20 mouse cellular contexts compared by ENCODE assay signal in the genomic region with DNA sequence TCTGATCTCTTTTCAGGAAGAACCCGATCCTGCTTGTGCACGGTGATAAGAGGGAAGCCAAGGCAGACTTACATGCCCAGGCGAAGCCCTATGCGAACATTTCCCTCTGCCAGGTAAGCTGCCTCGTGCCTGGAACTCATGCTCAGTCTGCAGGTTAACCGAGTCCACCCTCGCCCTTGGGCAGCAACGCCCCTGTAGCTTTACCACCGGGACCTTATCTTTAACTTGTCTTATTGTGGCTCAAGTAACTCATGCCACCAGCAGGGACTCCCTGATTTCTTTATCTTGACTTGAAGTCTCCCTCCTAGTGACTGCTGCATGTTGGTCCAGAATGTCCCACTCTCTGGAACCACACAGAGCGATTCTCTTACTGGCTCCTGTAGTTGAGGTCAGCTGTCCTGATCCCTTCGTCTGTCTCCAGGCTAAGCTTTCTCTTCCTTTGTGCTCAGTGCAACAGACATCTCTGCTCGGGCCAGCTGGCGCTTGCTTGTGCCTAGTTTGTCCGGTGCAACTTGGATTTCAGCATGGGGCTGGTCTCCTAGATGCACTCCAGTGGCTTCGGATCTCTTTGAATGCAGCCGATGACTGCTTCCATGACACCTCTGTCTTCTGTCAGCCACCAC. TPM values are rescaled to one million over a fixed set of nuclear protein-coding genes. Genes with fewer than 3 reads are reported as not detected.
DNase-seq lines count a peak whose midpoint lies in the region; ATAC-seq and TF ChIP-seq lines count a peak whose summit lies in the region.
"Had no signal": no experiment of that assay in that cellular context is flagged by ENCODE, and none has a peak within 500 bp of the region (broad histone marks: within the 10 kb centered on the region; RNA-seq: fewer than 3 reads in every experiment).

No protein-coding gene starts in this region.

- no peak overlapping the region for H3K27ac ChIP-seq in hindbrain, embryonic 16.5 days (ENCODE audit: low read depth, low read length)
- no peak overlapping the region; the same call in 1 of the 2 replicates for H3K27ac ChIP-seq in hindbrain, embryonic 10.5 days
- H3K27ac ChIP-seq in liver, embryonic 13.5 days = no peak overlapping the region
- no peak overlapping the region for H3K27ac ChIP-seq in liver, postnatal 0 days (ENCODE audit: low read depth)
- no peak overlapping the region for H3K27ac ChIP-seq in embryonic facial prominence, embryonic 10.5 days (replicated peaks)
- H3K27ac ChIP-seq: embryonic facial prominence, embryonic 15.5 days; heart, adult 2 months; hindbrain, embryonic 13.5 days had no signal

- no peak for TF ChIP-seq CTCF in liver, postnatal 0 days (IDR thresholded peaks at IDR 0.05; ENCODE audit: low read depth)

- H3K36me3 ChIP-seq in hindbrain, embryonic 16.5 days (ENCODE audit: control insufficient read depth, insufficient read depth, low read length) = peaks cover 22% of the 10 kb centered on the region
- H3K36me3 ChIP-seq in hindbrain, embryonic 10.5 days = peaks cover 88% of the 10 kb centered on the region
- H3K36me3 ChIP-seq in liver, embryonic 13.5 days = peaks cover 76% of the 10 kb centered on the region
- peaks cover 25% of the 10 kb centered on the region for H3K36me3 ChIP-seq in liver, postnatal 0 days (replicated peaks; ENCODE audit: insufficient read depth, low read length)
- peaks cover 83% of the 10 kb centered on the region for H3K36me3 ChIP-seq in embryonic facial prominence, embryonic 10.5 days (replicated peaks)

- H3K9me3 ChIP-seq in hindbrain, embryonic 16.5 days (ENCODE audit: control insufficient read depth, low read length) = no peaks in the 10 kb centered on the region
- H3K9me3 ChIP-seq in hindbrain, embryonic 10.5 days = no peaks in the 10 kb centered on the region
- no peaks in the 10 kb centered on the region for H3K9me3 ChIP-seq in liver, embryonic 13.5 days (replicated peaks)
- H3K9me3 ChIP-seq in liver, postnatal 0 days (ENCODE audit: low read length) = no peaks in the 10 kb centered on the region
- H3K9me3 ChIP-seq in embryonic facial prominence, embryonic 10.5 days = no peaks in the 10 kb centered on the region
- H3K9me3 ChIP-seq: embryonic facial prominence, embryonic 15.5 days; G1E; hindbrain, embryonic 13.5 days had no signal

- no peak for DNase-seq in hindbrain, embryonic 10.5 days (ENCODE audit: low spot score)
- no peak for DNase-seq in liver, embryonic 13.5 days
- no peak for DNase-seq in liver, postnatal 0 days
- DNase-seq in embryonic facial prominence, embryonic 10.5 days (ENCODE audit: low spot score) = no peak
- DNase-seq: adrenal gland, postnatal 14 days; cerebellum, adult 18-20 months; cerebellum, adult 9-11 months; gastrocnemius, postnatal 10 days; heart, adult 2 months; heart, postnatal 10 days; heart, postnatal 4 days had no signal

- TF ChIP-seq EP300 in liver, postnatal 0 days (IDR thresholded peaks at IDR 0.05; ENCODE audit: low read depth) = no peak

- no peaks in the 10 kb centered on the region for H3K4me1 ChIP-seq in hindbrain, embryonic 16.5 days (ENCODE audit: control insufficient read depth, insufficient read depth, low read depth, low read length)
- H3K4me1 ChIP-seq in hindbrain, embryonic 10.5 days (replicated peaks) = no peaks in the 10 kb centered on the region
- H3K4me1 ChIP-seq in liver, embryonic 13.5 days (replicated peaks) = peaks cover 3% of the 10 kb centered on the region; the same call in 1 of the 2 replicates
- H3K4me1 ChIP-seq in liver, postnatal 0 days (ENCODE audit: insufficient read depth) = no peaks in the 10 kb centered on the region
- no peaks in the 10 kb centered on the region for H3K4me1 ChIP-seq in embryonic facial prominence, embryonic 10.5 days
- H3K4me1 ChIP-seq: embryonic facial prominence, embryonic 15.5 days; hindbrain, embryonic 13.5 days had no signal

- no peak overlapping the region for H3K9ac ChIP-seq in hindbrain, embryonic 16.5 days (ENCODE audit: low read depth, low read length)
- no peak overlapping the region for H3K9ac ChIP-seq in liver, embryonic 13.5 days
- H3K9ac ChIP-seq in liver, postnatal 0 days (replicated peaks) = no peak overlapping the region
- H3K9ac ChIP-seq: embryonic facial prominence, embryonic 15.5 days; hindbrain, embryonic 13.5 days had no signal

- no peaks in the 10 kb centered on the region for H3K27me3 ChIP-seq in hindbrain, embryonic 16.5 days (replicated peaks; ENCODE audit: control insufficient read depth, insufficient read depth, low read length)
- H3K27me3 ChIP-seq in hindbrain, embryonic 10.5 days (ENCODE audit: insufficient read depth, poor library complexity, severe bottlenecking) = no peaks in the 10 kb centered on the region
- no peaks in the 10 kb centered on the region for H3K27me3 ChIP-seq in liver, embryonic 13.5 days
- H3K27me3 ChIP-seq in liver, postnatal 0 days (ENCODE audit: insufficient read depth, low read length) = no peaks in the 10 kb centered on the region
- H3K27me3 ChIP-seq in embryonic facial prominence, embryonic 10.5 days (replicated peaks; ENCODE audit: low read depth, poor library complexity, severe bottlenecking) = no peaks in the 10 kb centered on the region
- H3K27me3 ChIP-seq: embryonic facial prominence, embryonic 15.5 days; hindbrain, embryonic 13.5 days had no signal

- 85% methylated on average over 16 of the region's 16 CpGs for WGBS in hindbrain, embryonic 16.5 days
- WGBS in hindbrain, embryonic 10.5 days = 92% methylated on average over 16 of the region's 16 CpGs
- WGBS in liver, embryonic 13.5 days (ENCODE audit: insufficient replicate concordance) = 69% methylated on average over 16 of the region's 16 CpGs
- 82% methylated on average over 16 of the region's 16 CpGs for WGBS in liver, postnatal 0 days (ENCODE audit: insufficient replicate concordance)
- 92% methylated on average over 16 of the region's 16 CpGs for WGBS in embryonic facial prominence, embryonic 10.5 days

- no peak overlapping the region for H3K4me2 ChIP-seq in hindbrain, embryonic 16.5 days (ENCODE audit: low read length)
- H3K4me2 ChIP-seq in liver, embryonic 13.5 days = no peak overlapping the region
- no peak overlapping the region for H3K4me2 ChIP-seq in liver, postnatal 0 days (ENCODE audit: low read depth, low read length)
- H3K4me2 ChIP-seq: embryonic facial prominence, embryonic 15.5 days; hindbrain, embryonic 13.5 days had no signal

- H3K4me3 ChIP-seq in hindbrain, embryonic 16.5 days (ENCODE audit: low read length) = no peak overlapping the region
- H3K4me3 ChIP-seq in hindbrain, embryonic 10.5 days = no peak overlapping the region
- no peak overlapping the region for H3K4me3 ChIP-seq in liver, embryonic 13.5 days (replicated peaks)
- no peak overlapping the region for H3K4me3 ChIP-seq in liver, postnatal 0 days (ENCODE audit: low read depth, low read length)
- no peak overlapping the region for H3K4me3 ChIP-seq in embryonic facial prominence, embryonic 10.5 days
- H3K4me3 ChIP-seq: embryonic facial prominence, embryonic 15.5 days; erythroblast, embryonic 14.5 days; heart, adult 2 months; hindbrain, embryonic 13.5 days had no signal

- ATAC-seq in hindbrain, embryonic 16.5 days = peak; percentile 63; the same call in 1 of the 2 replicates
- peak; percentile 41; the same call in 1 of the 2 replicates for ATAC-seq in liver, embryonic 13.5 days (ENCODE audit: low read depth)
- no peak for ATAC-seq in liver, postnatal 0 days
- peak; percentile 18; the same call in 1 of the 2 replicates for ATAC-seq in megakaryocyte progenitor cell, adult 5-6 weeks (replicated peaks; ENCODE audit: poor library complexity)
- ATAC-seq: forebrain, embryonic 16.5 days; inflammation-experienced regulatory T-cells, adult 6 months; intestine, postnatal 0 days had no signal

RNA-seq across cellular contexts. Expression of a gene that starts 14.0 kb away (rescaled TPM):
- polyA plus RNA-seq in hindbrain, embryonic 16.5 days (2015; fragmentation: Nextera tagmentation; extraction: Ambion mirVana) = 46.7 and 49.2 TPM in 2 replicates
- polyA plus RNA-seq in hindbrain, embryonic 10.5 days (2016; fragmentation: Nextera tagmentation; extraction: Ambion mirVana) = 77.9 and 83.9 TPM in 2 replicates
- polyA plus RNA-seq in liver, embryonic 13.5 days (2015; fragmentation: Nextera tagmentation; extraction: Ambion mirVana) = 33.2 and 35.4 TPM in 2 replicates
- polyA plus RNA-seq in liver, postnatal 0 days (2015; fragmentation: Nextera tagmentation; extraction: Ambion mirVana) = 11.9 and 12.4 TPM in 2 replicates
- 33.1 and 37.8 TPM in 2 replicates for total RNA-seq in megakaryocyte progenitor cell, adult 5-6 weeks (2015)
- 13.1 and 21.4 TPM in 2 replicates for total RNA-seq in megakaryocyte progenitor cell, adult 5-6 weeks (2017)
- polyA plus RNA-seq in embryonic facial prominence, embryonic 10.5 days (2016; fragmentation: Nextera tagmentation; extraction: Ambion mirVana) = 81.1 and 84.4 TPM in 2 replicates

RNA-seq across cellular contexts. Expression of a gene that starts 14.1 kb away (rescaled TPM):
- 4.8 and 4.9 TPM in 2 replicates for polyA plus RNA-seq in hindbrain, embryonic 16.5 days (2015; fragmentation: Nextera tagmentation; extraction: Ambion mirVana)
- 21.9 and 24.4 TPM in 2 replicates for polyA plus RNA-seq in hindbrain, embryonic 10.5 days (2016; fragmentation: Nextera tagmentation; extraction: Ambion mirVana)
- polyA plus RNA-seq in liver, embryonic 13.5 days (2015; fragmentation: Nextera tagmentation; extraction: Ambion mirVana) = 5.4 and 5.7 TPM in 2 replicates
- polyA plus RNA-seq in liver, postnatal 0 days (2015; fragmentation: Nextera tagmentation; extraction: Ambion mirVana) = 3.3 and 4.5 TPM in 2 replicates
- total RNA-seq in megakaryocyte progenitor cell, adult 5-6 weeks (2015) = 5.1 and 5.4 TPM in 2 replicates
- total RNA-seq in megakaryocyte progenitor cell, adult 5-6 weeks (2017) = 7.5 and 10.2 TPM in 2 replicates
- 20.8 and 21.6 TPM in 2 replicates for polyA plus RNA-seq in embryonic facial prominence, embryonic 10.5 days (2016; fragmentation: Nextera tagmentation; extraction: Ambion mirVana)
